Comparison of ENCODE assay signal across 15 mouse cellular contexts in the genomic region with DNA sequence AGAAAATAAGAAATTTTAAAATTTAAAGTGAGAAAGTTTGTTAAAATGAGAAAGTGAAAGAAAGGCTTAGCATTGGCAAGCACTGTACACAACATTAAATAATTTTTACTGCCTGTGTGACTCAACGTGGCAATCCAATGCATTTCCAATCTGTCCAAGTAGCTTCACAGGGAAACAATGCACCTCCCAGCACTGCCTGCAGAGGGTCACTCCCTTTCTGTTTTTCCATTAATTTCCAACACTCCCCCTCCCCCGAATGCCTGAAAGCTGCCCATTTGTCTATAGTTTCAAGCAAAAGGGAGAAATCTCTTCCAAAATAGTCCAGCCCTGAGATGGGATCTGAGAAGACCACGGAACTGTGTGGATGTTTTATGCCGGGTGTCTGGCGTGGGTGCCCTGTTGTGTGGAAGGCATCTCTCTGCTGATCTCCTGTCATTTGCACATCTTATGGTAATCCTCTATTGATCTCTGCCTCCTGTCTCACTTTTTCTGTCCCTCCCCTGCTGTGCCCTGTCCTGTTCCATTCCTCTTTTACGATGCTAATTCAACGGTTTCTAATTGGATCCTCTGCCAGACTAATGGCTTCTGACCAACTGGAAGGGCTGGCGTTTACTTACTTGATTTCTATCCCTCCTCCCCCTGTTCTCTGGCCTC. TPM values are rescaled to one million over a fixed set of nuclear protein-coding genes. Genes with fewer than 3 reads are reported as not detected.
DNase-seq lines count a peak whose midpoint lies in the region; ATAC-seq and TF ChIP-seq lines count a peak whose summit lies in the region.
"Had no signal": no experiment of that assay in that cellular context is flagged by ENCODE, and none has a peak within 500 bp of the region (broad histone marks: within the 10 kb centered on the region; RNA-seq: fewer than 3 reads in every experiment).

No protein-coding gene starts in this region.

- peak; percentile 69 to 79 for DNase-seq in cerebellum, postnatal 10 days
- DNase-seq in cerebellum, adult 8-10 months: no peak
- DNase-seq in ZHBTc4 (ENCODE audit: low read depth, low spot score): peak; percentile 86
- DNase-seq in hindbrain, embryonic 11.5 days (ENCODE audit: low spot score): no peak
- peak; percentile 70 for DNase-seq in midbrain, postnatal 0 days (ENCODE audit: low spot score)
- no peak for DNase-seq in gastrocnemius, postnatal 36 days
- DNase-seq in left cerebral cortex, adult 11 months (ENCODE audit: low spot score): no peak
- DNase-seq in thymus, postnatal 25 days: no peak
- DNase-seq: lung, postnatal 36 days; spleen, adult 18-20 months; thymus, adult 18-20 months had no signal

- H3K4me2 ChIP-seq in hindbrain, embryonic 11.5 days (replicated peaks; ENCODE audit: low read depth, low read length): no peak overlapping the region
- no peak overlapping the region for H3K4me2 ChIP-seq in midbrain, postnatal 0 days (ENCODE audit: low read depth, low read length, poor library complexity, severe bottlenecking)

- peak; percentile 51 for ATAC-seq in hindbrain, embryonic 11.5 days (ENCODE audit: low FRiP score)
- ATAC-seq in midbrain, postnatal 0 days (ENCODE audit: low FRiP score): no peak

- TF ChIP-seq CTCF in midbrain, postnatal 0 days (IDR thresholded peaks at IDR 0.05): no peak

- peaks cover 2% of the 10 kb centered on the region; the same call in 1 of the 2 replicates for H3K4me1 ChIP-seq in hindbrain, embryonic 11.5 days (replicated peaks; ENCODE audit: control insufficient read depth, insufficient read depth, low read length)
- no peaks in the 10 kb centered on the region; the same call in 1 of the 2 replicates for H3K4me1 ChIP-seq in midbrain, postnatal 0 days (ENCODE audit: insufficient read depth, low read length)

- H3K27ac ChIP-seq in hindbrain, embryonic 11.5 days (ENCODE audit: low read depth, low read length): peak overlapping the region; percentile 47
- H3K27ac ChIP-seq in midbrain, postnatal 0 days (ENCODE audit: low read depth, low read length): no peak overlapping the region
- H3K27ac ChIP-seq: heart, embryonic 10.5 days had no signal

- H3K9me3 ChIP-seq in hindbrain, embryonic 11.5 days (ENCODE audit: control insufficient read depth, low read length): no peaks in the 10 kb centered on the region
- no peaks in the 10 kb centered on the region for H3K9me3 ChIP-seq in midbrain, postnatal 0 days (ENCODE audit: low read length)
- H3K9me3 ChIP-seq: heart, embryonic 10.5 days had no signal

- no peak overlapping the region for H3K4me3 ChIP-seq in hindbrain, embryonic 11.5 days (ENCODE audit: low read depth, low read length)
- no peak overlapping the region for H3K4me3 ChIP-seq in midbrain, postnatal 0 days (ENCODE audit: low read depth, low read length)
- H3K4me3 ChIP-seq: heart, embryonic 10.5 days had no signal

- H3K36me3 ChIP-seq in hindbrain, embryonic 11.5 days (ENCODE audit: control insufficient read depth, insufficient read depth, low read length): no peaks in the 10 kb centered on the region
- no peaks in the 10 kb centered on the region for H3K36me3 ChIP-seq in midbrain, postnatal 0 days (ENCODE audit: insufficient read depth, low read length)
- H3K36me3 ChIP-seq: heart, embryonic 10.5 days had no signal

- intact Hi-C loops in gastrocnemius, postnatal 36 days (cut with DNase I): no loop called here

- WGBS in hindbrain, embryonic 11.5 days: 11% methylated on average over 8 of the region's 8 CpGs
- 15% methylated on average over 8 of the region's 8 CpGs for WGBS in midbrain, postnatal 0 days

- no peak overlapping the region for H3K9ac ChIP-seq in hindbrain, embryonic 11.5 days (ENCODE audit: low read depth, low read length)
- no peak overlapping the region for H3K9ac ChIP-seq in midbrain, postnatal 0 days (replicated peaks; ENCODE audit: low read length, poor library complexity, severe bottlenecking)

- H3K27me3 ChIP-seq in hindbrain, embryonic 11.5 days (ENCODE audit: control insufficient read depth, insufficient read depth, low read length): peaks cover under 1% of the 10 kb centered on the region; the same call in 1 of the 2 replicates
- H3K27me3 ChIP-seq in midbrain, postnatal 0 days (ENCODE audit: insufficient read depth, low read length): no peaks in the 10 kb centered on the region

RNA-seq across cellular contexts. Expression of a gene that starts 16.8 kb away (rescaled TPM):
- polyA plus RNA-seq in hindbrain, embryonic 11.5 days (2014; fragmentation: Nextera tagmentation; extraction: Ambion mirVana): 2.9 and 3.0 TPM in 2 replicates
- 29.5 and 31.1 TPM in 2 replicates for total RNA-seq in midbrain, postnatal 0 days (2014; rRNA removed)
- 12.4 and 14.8 TPM in 2 replicates for polyA plus RNA-seq in midbrain, postnatal 0 days (2015; fragmentation: Nextera tagmentation; extraction: Ambion mirVana)
- total RNA-seq in gastrocnemius, postnatal 36 days (2021): under 1 TPM; 0.07 to 0.10 TPM

RNA-seq across cellular contexts. Expression of a gene that starts 34.3 kb away (rescaled TPM):
- polyA plus RNA-seq in hindbrain, embryonic 11.5 days (2014; fragmentation: Nextera tagmentation; extraction: Ambion mirVana): 33.1 and 39.3 TPM in 2 replicates
- 7.0 and 7.1 TPM in 2 replicates for total RNA-seq in midbrain, postnatal 0 days (2014; rRNA removed)
- polyA plus RNA-seq in midbrain, postnatal 0 days (2015; fragmentation: Nextera tagmentation; extraction: Ambion mirVana): 9.9 TPM in 2 replicates
- total RNA-seq in gastrocnemius, postnatal 36 days (2021): under 1 TPM; 0.59 to 0.99 TPM

RNA-seq across cellular contexts. Expression of a gene that starts 52.1 kb away (rescaled TPM):
- not detected in 2 replicates for polyA plus RNA-seq in hindbrain, embryonic 11.5 days (2014; fragmentation: Nextera tagmentation; extraction: Ambion mirVana)
- total RNA-seq in midbrain, postnatal 0 days (2014; rRNA removed): not detected in 2 replicates
- 0.22 TPM in 1 of 2 replicates, not detected in the other for polyA plus RNA-seq in midbrain, postnatal 0 days (2015; fragmentation: Nextera tagmentation; extraction: Ambion mirVana)
- not detected for total RNA-seq in gastrocnemius, postnatal 36 days (2021)
- total RNA-seq: layer of hippocampus, postnatal 10 days; liver, adult 2 months had no signal
- polyA plus RNA-seq: heart, embryonic 10.5 days; intestine, embryonic 14.5 days; liver, adult 2 months had no signal

Comparison
In these comparisons a context has a peak if more than half of its experiments do, and no peak if none do; other contexts are left out.
1. DNase-seq: peak in cerebellum, postnatal 10 days (2 of 2), ZHBTc4 (single experiment) and midbrain, postnatal 0 days (single experiment); none in cerebellum, adult 8-10 months (single experiment), hindbrain, embryonic 11.5 days (single experiment), gastrocnemius, postnatal 36 days (0 of 2), left cerebral cortex, adult 11 months (single experiment) and thymus, postnatal 25 days (single experiment).
2. RNA of a gene that starts 16.8 kb away (total RNA-seq): 29.5 to 31.1 TPM in midbrain, postnatal 0 days; 0.07 to 0.10 TPM in gastrocnemius, postnatal 36 days; every median in the first group is over 10 times any median in the second.